Mouse (Mus musculus) lung, embryonic 15.5 days (tissue): ENCODE measurements at regions not wholly inside any gene's neighbourhood (a gene's known extent, or its start where the extent isn't known, plus 50 kb on each side); places are given as distances from the start of the nearest gene placed in this dataset.
"Not testable (repeated sequence)": the region's sequence is repeated elsewhere in the genome, so short reads cannot be mapped to it uniquely, and the experiment has no call there.

Source experiments
- ATAC-seq: fragments of 200-750 bp; cut with Nextera tagmentation; 2 replicates; pipeline ENCODE4 v1.8.0; 2017; ENCODE audit warnings: moderate number of reproducible peaks, borderline replicate concordance; ENCODE audit not compliant: low FRiP score, low TSS enrichment; ENCODE audit errors: extremely low read depth
- H3K27ac ChIP-seq: fragments of 300-500 bp; sonication (generic); 2 replicates; pipeline ENCODE4 v1.5.1; 2015; ENCODE audit warnings: moderate library complexity, mild to moderate bottlenecking, inconsistent platforms
- H3K27me3 ChIP-seq: fragments of 300-500 bp; sonication (generic); 2 replicates; pipeline ENCODE4 v1.6.1; 2015; ENCODE audit warnings: inconsistent platforms
- H3K36me3 ChIP-seq: fragments of 300-500 bp; sonication (generic); 2 replicates; pipeline ENCODE4 v1.6.1; 2015; ENCODE audit warnings: inconsistent platforms
- H3K4me1 ChIP-seq: fragments of 300-500 bp; sonication (generic); 2 replicates; pipeline ENCODE4 v1.6.1; 2015; ENCODE audit warnings: inconsistent platforms
- H3K4me2 ChIP-seq: fragments of 300-500 bp; sonication (generic); 2 replicates; pipeline ENCODE4 v1.6.1; 2015; ENCODE audit warnings: inconsistent platforms, mild to moderate bottlenecking, moderate library complexity
- H3K4me3 ChIP-seq: fragments of 300-500 bp; sonication (generic); 2 replicates; pipeline ENCODE4 v1.5.1; 2015; ENCODE audit warnings: mild to moderate bottlenecking, inconsistent platforms
- H3K9ac ChIP-seq: fragments of 300-500 bp; sonication (generic); 2 replicates; pipeline ENCODE4 v1.6.1; 2015; ENCODE audit warnings: inconsistent platforms
- H3K9me3 ChIP-seq: fragments of 300-500 bp; sonication (generic); 2 replicates; pipeline ENCODE4 v1.6.1; 2016; ENCODE audit warnings: inconsistent platforms
- WGBS: fragments of 180-500 bp; shearing (Covaris S2); methylation state at CpG from one replicate; pipeline ENCODE4 v1.1.7; 2015; 5-methylcytosine and 5-hydroxymethylcytosine counted together

DNA sequence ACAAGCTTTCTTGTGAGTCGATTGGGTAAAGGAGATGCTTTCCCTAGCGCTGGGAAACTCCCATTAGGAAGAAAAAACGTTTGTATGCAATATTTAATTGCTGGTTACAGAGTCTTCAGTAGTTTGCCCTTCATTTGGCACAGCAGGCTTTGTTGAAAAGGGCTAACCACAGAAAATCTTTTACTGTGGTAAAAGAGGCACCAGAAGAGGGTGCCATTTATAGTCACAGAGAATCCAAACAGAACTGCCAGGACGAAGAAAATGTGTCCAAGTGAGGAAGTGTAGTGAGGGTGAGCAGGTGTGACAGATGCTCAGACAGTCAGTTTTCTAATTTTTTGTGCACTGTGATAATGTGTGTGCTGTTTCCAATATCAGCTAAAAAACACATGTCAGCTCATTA lies 744.4 kb downstream of the Kcna4 start:
- Histone ChIP-seq H3K9ac (no peak overlapping the region), H3K4me3 (no peak overlapping the region), H3K27ac (no peak overlapping the region), H3K36me3 (no peaks in the 10 kb centered on the region), H3K9me3 (no peaks in the 10 kb centered on the region), H3K4me2 (no peak overlapping the region), H3K4me1 (no peaks in the 10 kb centered on the region), H3K27me3 (no peaks in the 10 kb centered on the region)
- no peak for ATAC-seq
- WGBS: 51% methylated on average over 4 of the region's 4 CpGs

DNA sequence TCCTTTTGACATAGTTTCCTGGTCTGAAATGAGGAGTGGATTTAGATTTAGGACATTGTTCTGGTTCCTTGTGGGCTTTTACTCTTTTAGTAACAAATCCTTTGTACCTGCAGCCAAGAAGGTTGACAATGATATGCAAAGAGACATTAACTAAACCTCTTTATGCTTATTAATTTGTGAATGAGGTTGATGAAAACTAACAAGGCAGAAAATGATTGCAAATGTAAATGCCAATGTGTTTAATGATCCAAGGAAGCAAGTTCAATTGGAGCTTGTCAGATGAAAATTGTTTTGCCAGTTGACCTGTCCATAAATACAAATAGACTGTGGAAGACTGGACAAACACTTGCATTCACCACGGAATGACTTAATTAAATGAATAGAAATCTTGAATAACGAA lies 751.6 kb downstream of the Kcna4 start:
- 81% methylated on average over 2 of the region's 2 CpGs for WGBS
- ATAC-seq: no peak
- Histone ChIP-seq H3K9ac (no peak overlapping the region), H3K4me2 (no peak overlapping the region), H3K27ac (no peak overlapping the region), H3K9me3 (no peaks in the 10 kb centered on the region), H3K4me1 (no peaks in the 10 kb centered on the region), H3K4me3 (no peak overlapping the region), H3K36me3 (no peaks in the 10 kb centered on the region), H3K27me3 (no peaks in the 10 kb centered on the region)

GRCm38 (mm10) chr2:108044885-108045284 lies 754.4 kb downstream of the Kcna4 start:
- Histone ChIP-seq H3K36me3 (no peaks in the 10 kb centered on the region), H3K27ac (no peak overlapping the region), H3K4me3 (no peak overlapping the region), H3K4me2 (no peak overlapping the region), H3K27me3 (no peaks in the 10 kb centered on the region), H3K9ac (no peak overlapping the region), H3K9me3 (no peaks in the 10 kb centered on the region), H3K4me1 (no peaks in the 10 kb centered on the region)
- no peak for ATAC-seq
- 93% methylated on average over 2 of the region's 2 CpGs for WGBS

DNA sequence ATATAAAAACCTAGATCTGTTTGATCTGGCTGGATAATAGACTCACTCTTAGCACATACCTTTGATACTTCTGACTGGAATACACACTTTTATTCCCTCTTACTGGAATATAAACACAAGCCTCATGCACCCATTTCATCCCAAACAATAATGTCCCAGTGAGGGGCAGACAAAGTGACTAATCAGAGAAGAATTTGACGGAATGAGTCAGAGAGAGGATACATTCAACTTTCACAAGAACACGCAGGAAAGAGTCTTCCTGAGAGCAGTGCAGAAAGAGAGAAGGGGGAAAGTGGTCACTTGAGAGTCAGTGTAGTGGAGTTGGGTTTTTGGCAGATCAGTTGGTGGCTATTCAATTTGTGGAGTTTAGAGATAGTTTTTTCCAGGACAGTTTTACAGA lies 755.6 kb downstream of the Kcna4 start:
- Histone ChIP-seq H3K4me2 (no peak overlapping the region), H3K27me3 (no peaks in the 10 kb centered on the region), H3K4me1 (no peaks in the 10 kb centered on the region), H3K4me3 (no peak overlapping the region), H3K9ac (no peak overlapping the region), H3K9me3 (no peaks in the 10 kb centered on the region), H3K36me3 (no peaks in the 10 kb centered on the region), H3K27ac (no peak overlapping the region)
- WGBS: 59% methylated on average over 2 of the region's 2 CpGs
- ATAC-seq: no peak

GRCm38 (mm10) chr2:108062751-108063150 lies 772.3 kb downstream of the Kcna4 start:
- H3K4me2 ChIP-seq, H3K36me3 ChIP-seq, ATAC-seq: not testable (repeated sequence)

GRCm38 (mm10) chr2:108083911-108084310 lies 793.5 kb downstream of the Kcna4 start:
- Histone ChIP-seq H3K9me3 (no peaks in the 10 kb centered on the region), H3K9ac (no peak overlapping the region), H3K4me3 (no peak overlapping the region), H3K27me3 (no peaks in the 10 kb centered on the region), H3K4me1 (no peaks in the 10 kb centered on the region), H3K4me2 (no peak overlapping the region), H3K36me3 (no peaks in the 10 kb centered on the region), H3K27ac (no peak overlapping the region)
- ATAC-seq: no peak
- WGBS: 73% methylated on average over 3 of the region's 3 CpGs

More at GRCm38 (mm10) chr2:108062751-108063150, 772.3 kb downstream of the Kcna4 start:
- H3K9me3 ChIP-seq, H3K4me3 ChIP-seq, H3K27ac ChIP-seq, H3K4me1 ChIP-seq, H3K27me3 ChIP-seq, H3K9ac ChIP-seq: not testable (repeated sequence)
- 65% methylated on average over 2 of the region's 2 CpGs for WGBS

GRCm38 (mm10) chr2:108090266-108090665 lies 799.8 kb downstream of the Kcna4 start:
- H3K9me3 ChIP-seq: no peaks in the 10 kb centered on the region
- no peaks in the 10 kb centered on the region for H3K36me3 ChIP-seq
- H3K4me2 ChIP-seq: no peak overlapping the region
- WGBS: 78% methylated on average over 4 of the region's 4 CpGs
- no peak overlapping the region for H3K27ac ChIP-seq
- ATAC-seq: no peak
- no peak overlapping the region for H3K9ac ChIP-seq
- H3K4me1 ChIP-seq: no peaks in the 10 kb centered on the region
- no peak overlapping the region for H3K4me3 ChIP-seq
- no peaks in the 10 kb centered on the region for H3K27me3 ChIP-seq

DNA sequence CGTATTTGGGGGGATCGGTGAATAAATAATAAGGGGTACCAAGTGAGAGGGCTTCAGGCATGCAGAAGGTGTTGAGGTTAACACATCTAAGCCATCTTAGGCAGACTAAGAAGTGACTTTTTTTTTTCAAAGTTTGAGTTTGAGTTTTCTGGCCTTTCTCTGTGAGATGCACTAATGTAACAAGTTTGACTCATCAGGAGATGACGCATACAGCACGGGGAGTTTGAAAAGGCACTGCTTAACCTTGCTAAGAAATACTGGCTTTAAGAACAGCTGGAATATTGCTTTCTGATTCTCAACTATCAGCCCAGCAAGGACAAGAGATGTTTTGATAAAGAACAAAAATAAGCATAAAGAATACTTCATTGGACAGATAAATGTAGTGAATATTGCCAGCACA lies 806.6 kb downstream of the Kcna4 start:
- 84% methylated on average over 4 of the region's 4 CpGs for WGBS
- no peaks in the 10 kb centered on the region for H3K36me3 ChIP-seq
- ATAC-seq: no peak
- no peak overlapping the region for H3K9ac ChIP-seq
- H3K4me2 ChIP-seq: no peak overlapping the region
- no peaks in the 10 kb centered on the region for H3K4me1 ChIP-seq
- H3K4me3 ChIP-seq: no peak overlapping the region
- no peak overlapping the region for H3K27ac ChIP-seq
- H3K9me3 ChIP-seq: no peaks in the 10 kb centered on the region
- no peaks in the 10 kb centered on the region for H3K27me3 ChIP-seq

DNA sequence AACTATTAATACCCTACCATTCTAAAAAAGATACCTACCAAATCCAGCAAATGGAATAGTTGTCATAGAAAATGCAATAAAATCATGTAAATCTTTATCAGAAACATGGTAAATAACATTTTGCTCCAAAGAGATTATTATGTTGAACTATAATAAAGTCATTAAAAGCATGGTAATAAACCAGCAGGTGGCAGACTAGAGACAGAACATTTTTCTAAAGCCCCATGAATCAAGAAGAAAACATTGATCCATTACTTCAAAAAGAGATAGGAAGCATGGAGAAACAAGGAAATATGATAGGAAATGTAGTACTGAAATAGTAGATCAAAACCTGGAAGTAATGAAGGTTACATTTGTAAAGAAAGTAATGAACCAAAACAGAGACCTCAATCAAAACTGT lies 819.7 kb downstream of the Kcna4 start:
- ATAC-seq: no peak
- no peak overlapping the region for H3K9ac ChIP-seq
- no peaks in the 10 kb centered on the region for H3K36me3 ChIP-seq
- no peak overlapping the region for H3K27ac ChIP-seq
- no peak overlapping the region for H3K4me2 ChIP-seq
- H3K9me3 ChIP-seq: no peaks in the 10 kb centered on the region
- no peak overlapping the region for H3K4me3 ChIP-seq
- no peaks in the 10 kb centered on the region for H3K4me1 ChIP-seq
- H3K27me3 ChIP-seq: no peaks in the 10 kb centered on the region

DNA sequence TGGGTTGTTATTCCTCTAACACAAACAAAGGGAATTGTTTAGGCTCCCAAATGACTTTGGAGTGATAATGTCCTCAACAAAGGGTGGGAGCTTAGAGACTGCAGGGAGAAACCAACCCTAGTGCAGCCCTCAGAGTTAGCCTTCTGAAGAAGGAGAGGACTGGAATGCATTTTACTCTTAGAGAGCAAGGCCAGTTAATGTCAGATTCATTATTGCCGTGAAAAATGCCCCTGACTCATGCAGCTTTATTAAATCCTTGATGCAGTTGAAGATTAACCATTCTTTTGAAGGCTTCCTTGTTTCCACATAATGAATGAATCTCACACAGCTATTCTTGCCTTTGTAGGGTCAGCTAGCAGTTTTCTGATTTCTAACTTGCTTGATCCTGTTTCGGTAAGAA lies 855.3 kb downstream of the Kcna4 start:
- whole genome bisulfite sequencing: 78% methylated on average over 2 of the region's 2 CpGs
- Histone ChIP-seq H3K9me3 (no peaks in the 10 kb centered on the region), H3K4me2 (no peak overlapping the region)

GRCm38 (mm10) chr2:108148221-108148620 lies 857.8 kb downstream of the Kcna4 start:
- no peak overlapping the region for H3K9ac ChIP-seq
- no peak overlapping the region for H3K27ac ChIP-seq
- H3K4me3 ChIP-seq: no peak overlapping the region
- ATAC-seq: 0 out of 2 replicates have a peak, but pooled peaks have one; percentile 11
- no peaks in the 10 kb centered on the region for H3K36me3 ChIP-seq
- 29% methylated on average over 4 of the region's 4 CpGs for WGBS
- H3K4me2 ChIP-seq: no peak overlapping the region
- no peaks in the 10 kb centered on the region for H3K9me3 ChIP-seq
- H3K4me1 ChIP-seq: no peaks in the 10 kb centered on the region
- H3K27me3 ChIP-seq: no peaks in the 10 kb centered on the region

More for the DNA sequence above, 855.3 kb downstream of the Kcna4 start:
- no peaks in the 10 kb centered on the region for H3K36me3 ChIP-seq
- no peak for ATAC-seq
- no peak overlapping the region for H3K4me3 ChIP-seq
- H3K27ac ChIP-seq: no peak overlapping the region
- H3K27me3 ChIP-seq: no peaks in the 10 kb centered on the region
- no peaks in the 10 kb centered on the region for H3K4me1 ChIP-seq
- H3K9ac ChIP-seq: no peak overlapping the region

GRCm38 (mm10) chr2:108156189-108156588 lies 865.8 kb downstream of the Kcna4 start:
- Histone ChIP-seq H3K4me3 (no peak overlapping the region), H3K9me3 (no peaks in the 10 kb centered on the region), H3K27me3 (no peaks in the 10 kb centered on the region), H3K4me1 (no peaks in the 10 kb centered on the region), H3K36me3 (no peaks in the 10 kb centered on the region), H3K27ac (no peak overlapping the region), H3K4me2 (no peak overlapping the region), H3K9ac (no peak overlapping the region)
- ATAC-seq: no peak

DNA sequence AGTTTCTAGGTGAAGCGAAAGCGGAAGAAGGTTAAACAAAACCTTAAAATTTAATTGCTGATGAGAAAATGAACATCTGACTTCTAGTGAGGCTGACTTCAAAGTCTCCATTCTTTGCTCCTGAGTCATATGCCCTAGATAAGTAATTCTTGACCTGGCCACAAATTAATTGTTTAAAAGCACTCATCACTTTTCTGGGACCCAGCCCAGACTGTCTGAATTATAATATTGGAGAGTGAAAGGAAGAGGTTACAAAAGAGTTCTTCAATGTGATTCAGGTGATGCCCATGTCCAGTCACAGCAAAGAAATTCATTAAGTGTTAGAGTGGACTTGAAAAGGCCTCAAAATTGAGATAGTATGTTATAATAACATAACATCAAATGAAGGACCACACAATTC lies 867.3 kb downstream of the Kcna4 start:
- no peaks in the 10 kb centered on the region for H3K9me3 ChIP-seq
- H3K9ac ChIP-seq: no peak overlapping the region
- no peaks in the 10 kb centered on the region for H3K4me1 ChIP-seq
- no peak overlapping the region for H3K27ac ChIP-seq
- WGBS: 81% methylated on average over 2 of the region's 2 CpGs
- no peak for ATAC-seq
- no peaks in the 10 kb centered on the region for H3K36me3 ChIP-seq
- H3K27me3 ChIP-seq: no peaks in the 10 kb centered on the region
- no peak overlapping the region for H3K4me3 ChIP-seq
- H3K4me2 ChIP-seq: no peak overlapping the region
